Mouse (Mus musculus): ENCODE measurements at regions not wholly inside any gene's neighbourhood (a gene's known extent, or its start where the extent isn't known, plus 50 kb on each side); places are given as distances from the start of the nearest gene placed in this dataset.

GRCm38 (mm10) chr10:120557850-120558447 is 81.7 kb upstream of the Hmga2 start:
- 83% methylated on average over 10 of the region's 10 CpGs for WGBS
- no peak overlapping the region for H3K27ac ChIP-seq (ENCODE audit: low read depth, low read length)

GRCm38 (mm10) chr10:120556116-120556515 is 79.8 kb upstream of the Hmga2 start:
- H3K9ac ChIP-seq (ENCODE audit: low read depth, low read length), result no peak overlapping the region
- H3K4me2 ChIP-seq (ENCODE audit: low read length), result no peak overlapping the region
- peaks cover 6% of the 10 kb centered on the region; the same call in 1 of the 2 replicates for H3K27me3 ChIP-seq (replicated peaks; ENCODE audit: control insufficient read depth, insufficient read depth, low read length)
- WGBS, result 96% methylated on average over 9 of the region's 9 CpGs
- H3K4me1 ChIP-seq (ENCODE audit: control insufficient read depth, insufficient read depth, low read depth, low read length), result peaks cover 12% of the 10 kb centered on the region
- no peaks in the 10 kb centered on the region for H3K9me3 ChIP-seq (ENCODE audit: control insufficient read depth, low read length)
- no peak overlapping the region for H3K27ac ChIP-seq (ENCODE audit: low read depth, low read length)
- no peaks in the 10 kb centered on the region for H3K36me3 ChIP-seq (ENCODE audit: control insufficient read depth, insufficient read depth, low read length)
- no peak for ATAC-seq
- no peak overlapping the region for H3K4me3 ChIP-seq (ENCODE audit: low read length)

More at GRCm38 (mm10) chr10:120557850-120558447, 81.7 kb upstream of the Hmga2 start:
- H3K36me3 ChIP-seq (ENCODE audit: control insufficient read depth, insufficient read depth, low read length), result no peaks in the 10 kb centered on the region
- H3K9me3 ChIP-seq (ENCODE audit: control insufficient read depth, low read length), result no peaks in the 10 kb centered on the region
- H3K4me2 ChIP-seq (ENCODE audit: low read length), result no peak overlapping the region
- H3K4me1 ChIP-seq (ENCODE audit: control insufficient read depth, insufficient read depth, low read depth, low read length), result peaks cover 4% of the 10 kb centered on the region
- no peak for ATAC-seq
- no peak overlapping the region for H3K4me3 ChIP-seq (ENCODE audit: low read length)
- H3K27me3 ChIP-seq (replicated peaks; ENCODE audit: control insufficient read depth, insufficient read depth, low read length), result peaks cover 6% of the 10 kb centered on the region; the same call in 1 of the 2 replicates
- no peak overlapping the region for H3K9ac ChIP-seq (ENCODE audit: low read depth, low read length)

GRCm38 (mm10) chr10:120553097-120553453 is 76.8 kb upstream of the Hmga2 start:
- no peaks in the 10 kb centered on the region for H3K9me3 ChIP-seq (ENCODE audit: control insufficient read depth, low read length)
- peak; percentile 78 for ATAC-seq
- peak overlapping the region; percentile 71 for H3K9ac ChIP-seq (ENCODE audit: low read depth, low read length)
- peak overlapping the region; percentile 56 for H3K4me3 ChIP-seq (ENCODE audit: low read length)
- H3K4me1 ChIP-seq (ENCODE audit: control insufficient read depth, insufficient read depth, low read depth, low read length), result peaks cover 12% of the 10 kb centered on the region
- under 1% methylated on average over 16 of the region's 16 CpGs for WGBS
- H3K27me3 ChIP-seq (replicated peaks; ENCODE audit: control insufficient read depth, insufficient read depth, low read length), result peaks cover 6% of the 10 kb centered on the region
- H3K27ac ChIP-seq (ENCODE audit: low read depth, low read length), result no peak overlapping the region
- H3K4me2 ChIP-seq (ENCODE audit: low read length), result peak overlapping the region; percentile 96
- no peaks in the 10 kb centered on the region for H3K36me3 ChIP-seq (ENCODE audit: control insufficient read depth, insufficient read depth, low read length)

GRCm38 (mm10) chr10:120552341-120553096 is 76.2 kb upstream of the Hmga2 start:
- Histone ChIP-seq H3K36me3 (ENCODE audit: control insufficient read depth, insufficient read depth, low read length) (no peaks in the 10 kb centered on the region), H3K4me2 (ENCODE audit: low read length) (peak overlapping the region; percentile 96), H3K27me3 (replicated peaks; ENCODE audit: control insufficient read depth, insufficient read depth, low read length) (peaks cover 6% of the 10 kb centered on the region), H3K4me3 (ENCODE audit: low read length) (peak overlapping the region; percentile 56), H3K27ac (ENCODE audit: low read depth, low read length) (no peak overlapping the region), H3K9ac (ENCODE audit: low read depth, low read length) (peak overlapping the region; percentile 71), H3K9me3 (ENCODE audit: control insufficient read depth, low read length) (no peaks in the 10 kb centered on the region), H3K4me1 (ENCODE audit: control insufficient read depth, insufficient read depth, low read depth, low read length) (peaks cover 12% of the 10 kb centered on the region)
- peak; percentile 75 for ATAC-seq
- under 1% methylated on average over 56 of the region's 56 CpGs for WGBS

- Histone ChIP-seq H3K27me3 (replicated peaks; ENCODE audit: control insufficient read depth, insufficient read depth, low read length) (peaks cover 6% of the 10 kb centered on the region), H3K4me1 (ENCODE audit: control insufficient read depth, insufficient read depth, low read depth, low read length) (peaks cover 12% of the 10 kb centered on the region), H3K27ac (ENCODE audit: low read depth, low read length) (no peak overlapping the region), H3K36me3 (ENCODE audit: control insufficient read depth, insufficient read depth, low read length) (no peaks in the 10 kb centered on the region), H3K9ac (ENCODE audit: low read depth, low read length) (peak overlapping the region; percentile 71), H3K9me3 (ENCODE audit: control insufficient read depth, low read length) (no peaks in the 10 kb centered on the region), H3K4me2 (ENCODE audit: low read length) (peak overlapping the region; percentile 96), H3K4me3 (ENCODE audit: low read length) (peak overlapping the region; percentile 56)
- WGBS, result 1% methylated on average over 18 of the region's 18 CpGs
- ATAC-seq, result no peak
Observed at GRCm38 (mm10) chr10:120551851-120552281, 75.6 kb upstream of the Hmga2 start.

GRCm38 (mm10) chr10:120547164-120547563 is 70.9 kb upstream of the Hmga2 start:
- no peaks in the 10 kb centered on the region for H3K36me3 ChIP-seq (ENCODE audit: control insufficient read depth, insufficient read depth, low read length)
- no peak overlapping the region for H3K4me2 ChIP-seq (ENCODE audit: low read length)
- no peak overlapping the region for H3K4me3 ChIP-seq (ENCODE audit: low read length)
- ATAC-seq, result no peak
- peaks cover 3% of the 10 kb centered on the region for H3K4me1 ChIP-seq (ENCODE audit: control insufficient read depth, insufficient read depth, low read depth, low read length)
- no peaks in the 10 kb centered on the region; the same call in 1 of the 2 replicates for H3K27me3 ChIP-seq (replicated peaks; ENCODE audit: control insufficient read depth, insufficient read depth, low read length)
- H3K27ac ChIP-seq (ENCODE audit: low read depth, low read length), result no peak overlapping the region
- no peak overlapping the region for H3K9ac ChIP-seq (ENCODE audit: low read depth, low read length)
- no peaks in the 10 kb centered on the region for H3K9me3 ChIP-seq (ENCODE audit: control insufficient read depth, low read length)
- WGBS, result 92% methylated on average over 11 of the region's 11 CpGs

- no peak for ATAC-seq
- WGBS, result 95% methylated on average over 7 of the region's 7 CpGs
- Histone ChIP-seq H3K4me3 (ENCODE audit: low read length) (no peak overlapping the region), H3K27me3 (replicated peaks; ENCODE audit: control insufficient read depth, insufficient read depth, low read length) (no peaks in the 10 kb centered on the region), H3K9me3 (ENCODE audit: control insufficient read depth, low read length) (no peaks in the 10 kb centered on the region), H3K4me2 (ENCODE audit: low read length) (no peak overlapping the region), H3K4me1 (ENCODE audit: control insufficient read depth, insufficient read depth, low read depth, low read length) (no peaks in the 10 kb centered on the region), H3K36me3 (ENCODE audit: control insufficient read depth, insufficient read depth, low read length) (no peaks in the 10 kb centered on the region), H3K9ac (ENCODE audit: low read depth, low read length) (no peak overlapping the region), H3K27ac (ENCODE audit: low read depth, low read length) (no peak overlapping the region)
Observed at GRCm38 (mm10) chr10:120541618-120542017, 65.3 kb upstream of the Hmga2 start.

- H3K27ac ChIP-seq (ENCODE audit: low read depth, low read length), result no peak overlapping the region
- H3K36me3 ChIP-seq (ENCODE audit: control insufficient read depth, insufficient read depth, low read length), result no peaks in the 10 kb centered on the region
- H3K4me2 ChIP-seq (ENCODE audit: low read length), result no peak overlapping the region
- H3K9ac ChIP-seq (ENCODE audit: low read depth, low read length), result no peak overlapping the region
- H3K4me3 ChIP-seq (ENCODE audit: low read length), result no peak overlapping the region
- H3K27me3 ChIP-seq (replicated peaks; ENCODE audit: control insufficient read depth, insufficient read depth, low read length), result no peaks in the 10 kb centered on the region
- 81% methylated on average over 7 of the region's 7 CpGs for WGBS
- no peak for ATAC-seq
- no peaks in the 10 kb centered on the region for H3K4me1 ChIP-seq (ENCODE audit: control insufficient read depth, insufficient read depth, low read depth, low read length)
- H3K9me3 ChIP-seq (ENCODE audit: control insufficient read depth, low read length), result no peaks in the 10 kb centered on the region
Observed at GRCm38 (mm10) chr10:120538561-120538960, 62.3 kb upstream of the Hmga2 start.

- no peak overlapping the region for H3K4me3 ChIP-seq (ENCODE audit: low read length)
- H3K27me3 ChIP-seq (replicated peaks; ENCODE audit: control insufficient read depth, insufficient read depth, low read length), result no peaks in the 10 kb centered on the region; the same call in 1 of the 2 replicates
- H3K27ac ChIP-seq (ENCODE audit: low read depth, low read length), result no peak overlapping the region
- H3K4me1 ChIP-seq (ENCODE audit: control insufficient read depth, insufficient read depth, low read depth, low read length), result no peaks in the 10 kb centered on the region
- 97% methylated on average over 5 of the region's 5 CpGs for WGBS
- H3K9ac ChIP-seq (ENCODE audit: low read depth, low read length), result no peak overlapping the region
- ATAC-seq, result no peak
- no peaks in the 10 kb centered on the region for H3K36me3 ChIP-seq (ENCODE audit: control insufficient read depth, insufficient read depth, low read length)
- H3K9me3 ChIP-seq (ENCODE audit: control insufficient read depth, low read length), result no peaks in the 10 kb centered on the region
- H3K4me2 ChIP-seq (ENCODE audit: low read length), result no peak overlapping the region
Observed at GRCm38 (mm10) chr10:120528406-120528805, 52.1 kb upstream of the Hmga2 start.
